Mouse (Mus musculus): ENCODE results near the gene Gpr176.
"Not testable (repeated sequence)": the region's sequence is repeated elsewhere in the genome, so short reads cannot be mapped to it uniquely, and the experiment has no call there.

Gpr176 gene

GRCm38 (mm10) chr2:118301041-118301545 lies 72.1 kb downstream of the Gpr176 start:
- no peak for DNase-seq (ENCODE audit: low read depth)

GRCm38 (mm10) chr2:118299981-118300380 lies 73.2 kb downstream of the Gpr176 start:
- DNase-seq (ENCODE audit: low read depth) = no peak

GRCm38 (mm10) chr2:118298601-118299000 lies 74.6 kb downstream of the Gpr176 start:
- no peak for DNase-seq (ENCODE audit: low read depth)

- DNase-seq (ENCODE audit: low read depth) = no peak
Observed at GRCm38 (mm10) chr2:118297966-118298365, 75.3 kb downstream of the Gpr176 start.

- no peak for DNase-seq (ENCODE audit: low read depth)
Observed at GRCm38 (mm10) chr2:118295505-118295904, 77.7 kb downstream of the Gpr176 start.

- DNase-seq (ENCODE audit: low read depth) = no peak
Observed at GRCm38 (mm10) chr2:118293583-118293982, 79.6 kb downstream of the Gpr176 start.

- DNase-seq (ENCODE audit: low read depth) = not testable (repeated sequence)
Observed at GRCm38 (mm10) chr2:118289066-118289460, 84.2 kb downstream of the Gpr176 start.

- no peak for DNase-seq (ENCODE audit: low read depth)
Observed at GRCm38 (mm10) chr2:118288326-118289065, 84.7 kb downstream of the Gpr176 start.

- DNase-seq (ENCODE audit: low read depth) = no peak
Observed at GRCm38 (mm10) chr2:118287678-118288077, 85.5 kb downstream of the Gpr176 start.

- DNase-seq (ENCODE audit: low read depth) = no peak
Observed at GRCm38 (mm10) chr2:118282467-118282866, 90.8 kb downstream of the Gpr176 start.

- DNase-seq (ENCODE audit: low read depth) = no peak
Observed at GRCm38 (mm10) chr2:118278249-118278648, 95.0 kb downstream of the Gpr176 start.

- no peak for DNase-seq (ENCODE audit: low read depth)
Observed at GRCm38 (mm10) chr2:118271606-118272005, 101.6 kb downstream of the Gpr176 start.

- no peak for DNase-seq (ENCODE audit: low read depth)
Observed at GRCm38 (mm10) chr2:118270213-118270612, 103.0 kb downstream of the Gpr176 start.

GRCm38 (mm10) chr2:118263914-118264201 lies 109.4 kb downstream of the Gpr176 start:
- no peak for DNase-seq (ENCODE audit: low read depth)

GRCm38 (mm10) chr2:118263151-118263913 lies 109.9 kb downstream of the Gpr176 start:
- DNase-seq (ENCODE audit: low read depth) = peak; percentile 57

GRCm38 (mm10) chr2:118262673-118263072 lies 110.5 kb downstream of the Gpr176 start:
- DNase-seq (ENCODE audit: low read depth) = no peak

GRCm38 (mm10) chr2:118259746-118260145 lies 113.5 kb downstream of the Gpr176 start:
- no peak for DNase-seq (ENCODE audit: low read depth)

- DNase-seq (ENCODE audit: low read depth) = peak; percentile 25
Observed at GRCm38 (mm10) chr2:118257094-118257493, 116.1 kb downstream of the Gpr176 start.

GRCm38 (mm10) chr2:118256621-118257053 lies 116.6 kb downstream of the Gpr176 start, which contains the start of gene Fsip1:
Gene Fsip1 (minus strand): TSS chr2:118256966.
- DNase-seq (ENCODE audit: low read depth) = peak; percentile 89

GRCm38 (mm10) chr2:118254516-118254915 lies 118.7 kb downstream of the Gpr176 start:
- DNase-seq (ENCODE audit: low read depth) = no peak

GRCm38 (mm10) chr2:118248966-118249365 lies 124.3 kb downstream of the Gpr176 start:
- DNase-seq (ENCODE audit: low read depth) = no peak

- no peak for DNase-seq (ENCODE audit: low read depth)
Observed at GRCm38 (mm10) chr2:118248016-118248415, 125.2 kb downstream of the Gpr176 start.

- peak; percentile 79 for DNase-seq (ENCODE audit: low read depth)
Observed at GRCm38 (mm10) chr2:118245914-118246313, 127.3 kb downstream of the Gpr176 start.

All from naive thymus-derived CD4-positive, alpha-beta T cell, adult 2 months (primary cell).